Mouse (Mus musculus) heart, postnatal 0 days (tissue): Measurements from ENCODE around the gene Galnt17.

Source experiments
- CTCF ChIP-seq: IDR thresholded peaks from 2 replicates; pipeline ENCODE4 v1.5.1; 2016; ENCODE audit warnings: antibody characterized with exemption, control low read depth, low read depth
- EP300 ChIP-seq: IDR thresholded peaks from 2 replicates; pipeline ENCODE4 v1.6.1; 2016; ENCODE audit warnings: antibody characterized with exemption, low read depth

- TF ChIP-seq CTCF, result no peak
- TF ChIP-seq EP300, result no peak
Measured at GRCm38 (mm10) chr5:131113850-131114470, 194.3 kb downstream of the Galnt17 start.
